Mouse (Mus musculus): ENCODE data around the gene Fam126b. TPM values are rescaled to one million over a fixed set of nuclear protein-coding genes. Genes with fewer than 3 reads are reported as not detected.
A peak's percentile ranks its signal among the peaks of the same experiment; 100 is the strongest.
"Not testable (repeated sequence)": the region's sequence is repeated elsewhere in the genome, so short reads cannot be mapped to it uniquely, and the experiment has no call there.

The Fam126b gene
- polyA plus RNA-seq, 1 experiment from 2014 or later, result 5.7 TPM

DNA sequence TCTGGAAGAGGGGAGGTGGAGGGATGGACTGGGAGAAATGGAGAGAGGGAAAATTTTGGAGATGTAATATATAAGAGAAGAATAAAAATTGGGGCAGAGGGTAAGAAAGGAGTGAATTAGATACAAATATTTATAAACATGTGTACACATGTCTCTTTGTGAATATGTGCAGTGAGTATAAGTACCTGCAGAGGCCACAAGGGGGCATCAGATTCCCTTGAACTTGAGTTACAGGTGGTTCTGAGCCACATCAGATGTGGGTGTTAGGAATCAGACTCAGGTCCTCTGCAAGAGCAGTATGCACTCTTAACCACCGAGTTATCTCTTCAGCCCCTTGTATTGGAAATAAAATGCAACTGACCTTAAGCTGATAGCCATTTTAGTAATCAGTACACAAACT lies 23.7 kb downstream of the Fam126b start:
- peaks cover 33% of the 10 kb centered on the region for H3K36me3 ChIP-seq (replicated peaks)
- H3K4me1 ChIP-seq, result no peaks in the 10 kb centered on the region
- no peaks in the 10 kb centered on the region for H3K9me3 ChIP-seq
- no peak overlapping the region for H3K27ac ChIP-seq (replicated peaks)
- no peaks in the 10 kb centered on the region for H3K27me3 ChIP-seq (replicated peaks; ENCODE audit: low read depth, poor library complexity, severe bottlenecking)
- 86% methylated on average over 1 of the region's 1 CpGs for WGBS
- no peak overlapping the region for H3K4me3 ChIP-seq
- peak; percentile 10 for DNase-seq (ENCODE audit: low spot score)

DNA sequence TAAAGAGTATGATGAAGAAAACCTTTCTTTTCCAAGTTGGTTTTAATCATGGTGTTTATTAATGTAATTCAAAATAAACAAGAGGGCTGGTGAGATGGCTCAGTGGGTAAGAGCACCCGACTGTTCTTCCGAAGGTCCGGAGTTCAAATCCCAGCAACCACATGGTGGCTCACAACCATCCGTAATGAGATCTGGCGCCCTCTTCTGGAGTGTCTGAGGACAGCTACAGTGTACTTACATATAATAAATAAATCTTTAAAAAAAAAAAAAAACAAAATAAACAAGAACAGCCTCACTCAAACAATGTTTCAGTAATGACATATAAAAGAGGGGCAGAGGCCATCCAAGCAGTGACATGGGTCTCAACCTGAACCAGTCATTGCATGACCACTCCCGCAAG lies 25.8 kb downstream of the Fam126b start:
- 90% methylated on average over 6 of the region's 6 CpGs for WGBS
- not testable (repeated sequence) for H3K9me3 ChIP-seq; DNase-seq (ENCODE audit: low spot score); H3K27ac ChIP-seq (replicated peaks); H3K27me3 ChIP-seq (replicated peaks; ENCODE audit: low read depth, poor library complexity, severe bottlenecking); H3K4me3 ChIP-seq; H3K4me1 ChIP-seq
- peaks cover 37% of the 10 kb centered on the region for H3K36me3 ChIP-seq (replicated peaks)

DNA sequence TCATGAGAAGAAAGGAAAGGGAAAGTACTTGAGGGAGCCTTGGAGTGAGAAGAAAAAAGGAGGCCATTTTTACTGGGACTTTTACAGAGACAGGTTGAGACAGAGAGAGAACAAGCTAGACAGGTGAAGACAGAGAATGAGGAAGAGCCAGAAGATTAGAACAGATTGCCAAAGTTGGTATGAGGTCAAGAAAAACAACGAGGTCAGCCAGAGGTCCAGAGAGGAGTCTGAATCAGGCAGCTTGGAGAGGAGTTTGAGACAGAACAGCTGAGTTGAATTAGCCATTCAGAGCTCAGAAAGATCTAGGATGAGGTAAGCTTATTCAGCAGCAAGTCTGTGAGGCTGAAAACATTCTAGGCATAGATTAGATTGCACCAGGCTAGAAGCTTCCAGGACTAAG lies 44.7 kb downstream of the Fam126b start:
- 82% methylated on average over 1 of the region's 1 CpGs for WGBS
- no peak for DNase-seq (ENCODE audit: low spot score)
- no peak overlapping the region for H3K27ac ChIP-seq (replicated peaks)
- H3K4me3 ChIP-seq, result no peak overlapping the region
- H3K36me3 ChIP-seq (replicated peaks), result peaks cover 71% of the 10 kb centered on the region
- no peaks in the 10 kb centered on the region for H3K27me3 ChIP-seq (replicated peaks; ENCODE audit: low read depth, poor library complexity, severe bottlenecking)
- no peaks in the 10 kb centered on the region for H3K4me1 ChIP-seq
- H3K9me3 ChIP-seq, result no peaks in the 10 kb centered on the region

DNA sequence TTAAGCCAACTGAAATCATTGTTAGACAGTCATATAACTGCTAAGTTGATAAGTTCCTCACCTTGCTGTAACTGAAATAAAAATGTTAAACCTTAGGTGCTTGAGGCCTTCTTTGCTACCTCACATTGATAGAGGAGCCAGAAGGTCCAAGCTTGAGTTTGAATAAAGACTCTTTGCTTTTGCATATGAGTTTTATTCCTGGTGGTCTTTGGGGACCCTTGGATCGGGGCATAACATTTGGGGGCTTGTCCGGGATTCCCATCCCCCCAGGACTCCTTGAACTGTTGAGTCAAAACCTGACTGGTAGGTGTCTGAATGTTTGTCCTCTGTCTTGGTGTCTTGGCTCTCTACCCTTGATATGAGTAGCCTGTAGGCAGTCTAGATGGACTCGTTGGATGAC lies 78.9 kb downstream of the Fam126b start:
- DNase-seq (ENCODE audit: low spot score), result no peak
- no peak overlapping the region for H3K27ac ChIP-seq (replicated peaks)
- H3K9me3 ChIP-seq, result peaks cover 43% of the 10 kb centered on the region
- no peak overlapping the region for H3K4me3 ChIP-seq
- H3K36me3 ChIP-seq (replicated peaks), result peaks cover 25% of the 10 kb centered on the region
- H3K4me1 ChIP-seq, result peaks cover 17% of the 10 kb centered on the region
- H3K27me3 ChIP-seq (replicated peaks; ENCODE audit: low read depth, poor library complexity, severe bottlenecking), result no peaks in the 10 kb centered on the region
- 91% methylated on average over 3 of the region's 3 CpGs for WGBS

DNA sequence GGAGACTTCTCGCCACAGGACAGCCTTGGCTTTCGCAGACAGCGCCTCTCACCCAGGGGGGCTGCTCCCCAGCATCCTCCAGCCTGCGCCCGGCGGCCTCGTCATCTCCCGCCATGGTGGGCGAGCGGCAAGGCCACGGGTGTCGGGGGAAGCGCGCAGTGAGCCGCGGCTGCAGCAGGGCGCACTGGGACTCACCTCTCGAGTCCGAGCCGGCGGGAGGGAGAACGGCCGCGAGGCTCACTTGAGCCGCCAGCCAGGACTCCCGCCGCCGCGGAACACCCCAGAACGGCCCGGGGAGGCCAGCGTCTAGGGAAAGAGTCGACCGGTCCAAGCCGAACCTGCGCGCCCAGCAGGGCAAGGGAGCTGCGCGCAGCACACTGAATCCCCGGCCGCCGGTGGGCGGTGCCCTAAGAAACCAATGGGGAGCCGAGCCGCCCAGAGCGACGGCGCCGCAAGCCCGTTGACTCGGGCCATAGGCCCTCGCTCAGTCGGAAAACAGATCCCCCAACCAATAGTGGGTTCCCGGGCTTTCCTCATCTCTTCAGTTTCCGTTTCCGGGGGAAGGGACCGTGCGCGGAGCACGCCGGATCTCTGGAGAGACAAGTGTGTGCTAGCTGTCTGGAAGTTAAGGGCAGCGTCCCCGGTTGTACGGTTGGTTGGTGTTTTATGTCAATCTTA lies 81.4 kb downstream of the Fam126b start, which contains the start of gene Orc2:
TSS of gene Orc2 (minus strand) at position 533 of the 678 bp plus-strand sequence.
- under 1% methylated on average over 64 of the region's 64 CpGs for WGBS
- H3K9me3 ChIP-seq, result peaks cover 36% of the 10 kb centered on the region
- H3K4me1 ChIP-seq, result peaks cover 17% of the 10 kb centered on the region
- no peaks in the 10 kb centered on the region for H3K27me3 ChIP-seq (replicated peaks; ENCODE audit: low read depth, poor library complexity, severe bottlenecking)
- peaks cover 44% of the 10 kb centered on the region for H3K36me3 ChIP-seq (replicated peaks)
- peak; percentile 95 for DNase-seq (ENCODE audit: low spot score)
- peak within 1 kb of the TSS; percentile 93 for H3K27ac ChIP-seq (replicated peaks)
- H3K4me3 ChIP-seq, result peak within 1 kb of the TSS; percentile 99

DNA sequence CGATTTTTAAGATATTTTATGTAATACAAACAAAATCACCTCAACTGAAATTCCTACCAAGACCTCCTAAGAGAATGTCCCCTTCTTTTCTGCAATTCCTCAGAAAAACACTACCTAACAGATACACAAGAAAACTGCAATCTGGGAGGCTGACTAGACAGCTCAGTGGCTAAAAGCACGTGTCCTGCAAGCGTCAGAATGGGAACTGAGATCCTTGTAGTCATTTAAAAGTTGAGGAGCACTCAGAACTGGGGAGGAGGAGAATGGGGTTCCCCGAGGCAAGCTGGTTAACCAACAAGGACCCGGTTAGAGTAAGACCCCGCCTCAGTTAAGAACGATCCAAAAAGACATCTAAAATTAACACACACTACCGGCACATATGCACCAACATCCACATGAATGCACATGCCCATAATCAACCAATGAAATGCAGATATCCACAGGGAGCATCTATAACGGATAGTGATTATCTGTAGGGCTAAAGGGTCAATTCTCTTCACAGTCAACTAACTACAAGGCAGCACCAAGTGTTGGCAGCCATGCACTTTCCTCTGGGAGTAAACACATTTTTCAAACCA lies 82.2 kb downstream of the Fam126b start:
- peaks cover 17% of the 10 kb centered on the region for H3K4me1 ChIP-seq
- peaks cover 33% of the 10 kb centered on the region for H3K9me3 ChIP-seq
- no peaks in the 10 kb centered on the region for H3K27me3 ChIP-seq (replicated peaks; ENCODE audit: low read depth, poor library complexity, severe bottlenecking)
- peak; percentile 8 for DNase-seq (ENCODE audit: low spot score)
- 37% methylated on average over 9 of the region's 9 CpGs for WGBS
- peak overlapping the region; percentile 99 for H3K4me3 ChIP-seq
- peak overlapping the region; percentile 93 for H3K27ac ChIP-seq (replicated peaks)
- H3K36me3 ChIP-seq (replicated peaks), result peaks cover 53% of the 10 kb centered on the region

DNA sequence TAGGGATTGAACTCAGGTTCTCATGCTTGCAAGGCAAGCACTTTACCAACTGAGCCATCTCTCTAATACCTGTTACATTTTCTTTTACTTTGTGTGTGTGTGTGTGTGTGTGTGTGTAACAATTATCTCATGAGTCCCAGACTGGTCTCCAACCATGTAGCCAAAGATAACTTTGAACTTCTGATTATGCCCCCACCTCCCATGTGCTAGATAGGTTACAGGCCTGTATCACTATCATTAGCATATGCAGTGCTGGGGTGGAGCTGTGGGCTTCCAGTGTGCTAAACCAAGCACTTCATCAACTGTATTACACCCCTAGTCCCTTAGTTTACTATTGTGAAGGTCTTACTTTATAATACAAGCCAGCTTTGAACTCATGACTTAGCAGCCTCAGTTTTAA lies 83.0 kb downstream of the Fam126b start:
- Histone ChIP-seq H3K27ac (replicated peaks) (no peak overlapping the region), H3K9me3 (peaks cover 26% of the 10 kb centered on the region), H3K4me1 (peaks cover 17% of the 10 kb centered on the region), H3K27me3 (replicated peaks; ENCODE audit: low read depth, poor library complexity, severe bottlenecking) (no peaks in the 10 kb centered on the region), H3K36me3 (replicated peaks) (peaks cover 55% of the 10 kb centered on the region), H3K4me3 (peak overlapping the region; percentile 99)
- DNase-seq (ENCODE audit: low spot score), result no peak

DNA sequence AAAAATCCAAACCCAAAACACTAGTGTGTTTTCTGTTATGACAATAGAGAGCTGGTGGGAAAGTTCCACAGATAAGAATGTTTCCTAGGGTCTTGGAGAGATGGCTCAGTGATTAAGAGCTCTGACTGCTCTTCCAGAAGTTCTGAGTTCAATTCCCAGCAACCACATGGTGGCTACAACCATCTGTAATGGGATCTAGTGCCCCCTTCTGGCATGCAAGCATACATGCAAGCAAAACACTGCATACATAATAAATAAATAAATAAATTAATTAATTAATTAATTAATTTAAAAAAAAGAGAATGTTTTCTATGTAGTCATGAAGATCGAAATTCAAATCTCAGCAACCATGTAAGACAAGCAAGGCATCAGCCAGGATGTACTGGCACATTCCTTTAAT lies 87.4 kb downstream of the Fam126b start:
- H3K4me3 ChIP-seq, result no peak overlapping the region
- H3K36me3 ChIP-seq (replicated peaks), result peaks cover 77% of the 10 kb centered on the region
- H3K27ac ChIP-seq (replicated peaks), result no peak overlapping the region
- no peak for DNase-seq (ENCODE audit: low spot score)
- 93% methylated on average over 1 of the region's 1 CpGs for WGBS
- no peaks in the 10 kb centered on the region for H3K9me3 ChIP-seq
- H3K4me1 ChIP-seq, result peaks cover 10% of the 10 kb centered on the region
- no peaks in the 10 kb centered on the region for H3K27me3 ChIP-seq (replicated peaks; ENCODE audit: low read depth, poor library complexity, severe bottlenecking)

DNA sequence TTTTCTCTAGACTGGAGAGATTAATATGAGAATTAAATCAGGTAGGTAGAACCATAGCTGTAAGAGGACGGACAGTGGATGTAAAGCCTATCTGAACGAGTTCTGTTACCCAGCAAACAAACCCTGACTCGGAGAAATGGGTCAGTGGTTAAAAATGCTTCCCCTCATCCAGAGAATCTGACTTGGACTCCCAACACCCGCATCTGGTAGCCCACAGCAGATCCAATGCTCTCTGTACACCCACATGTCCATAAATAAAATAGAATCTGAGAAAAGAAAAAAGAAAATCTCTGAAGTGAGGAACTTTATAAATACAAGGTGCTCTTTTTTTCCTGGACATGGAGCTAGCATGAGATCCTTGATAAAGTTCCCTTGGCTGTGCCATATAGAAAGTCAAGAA lies 88.4 kb downstream of the Fam126b start:
- H3K9me3 ChIP-seq, result no peaks in the 10 kb centered on the region
- H3K4me1 ChIP-seq, result no peaks in the 10 kb centered on the region
- H3K4me3 ChIP-seq, result no peak overlapping the region
- H3K27me3 ChIP-seq (replicated peaks; ENCODE audit: low read depth, poor library complexity, severe bottlenecking), result no peaks in the 10 kb centered on the region
- peaks cover 88% of the 10 kb centered on the region for H3K36me3 ChIP-seq (replicated peaks)
- no peak overlapping the region for H3K27ac ChIP-seq (replicated peaks)
- whole genome bisulfite sequencing, result 95% methylated on average over 4 of the region's 4 CpGs
- DNase-seq (ENCODE audit: low spot score), result no peak

DNA sequence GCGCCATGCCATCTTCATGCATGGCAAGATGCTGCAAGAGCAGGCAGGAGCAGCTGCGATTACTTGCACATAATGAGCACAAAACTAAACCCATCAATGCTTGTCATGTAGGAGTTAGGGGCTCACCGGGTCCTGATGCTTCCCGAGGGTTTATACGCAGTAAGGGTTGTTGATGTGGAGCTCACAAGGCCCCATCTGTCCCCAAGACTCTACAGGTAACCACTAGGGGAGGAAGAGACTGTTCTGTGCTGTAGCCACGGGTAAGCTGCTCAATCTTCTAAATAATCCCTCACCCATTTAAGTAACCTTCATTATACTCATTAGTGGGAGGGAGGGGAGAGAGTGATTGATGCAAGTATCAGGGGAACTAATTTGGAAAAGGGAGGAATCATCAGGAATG lies 90.5 kb downstream of the Fam126b start:
- H3K4me3 ChIP-seq, result no peak overlapping the region
- no peak for DNase-seq (ENCODE audit: low spot score)
- H3K4me1 ChIP-seq, result no peaks in the 10 kb centered on the region
- WGBS, result 92% methylated on average over 6 of the region's 6 CpGs
- H3K9me3 ChIP-seq, result no peaks in the 10 kb centered on the region
- no peaks in the 10 kb centered on the region for H3K27me3 ChIP-seq (replicated peaks; ENCODE audit: low read depth, poor library complexity, severe bottlenecking)
- peaks cover 99% of the 10 kb centered on the region for H3K36me3 ChIP-seq (replicated peaks)
- no peak overlapping the region for H3K27ac ChIP-seq (replicated peaks)

DNA sequence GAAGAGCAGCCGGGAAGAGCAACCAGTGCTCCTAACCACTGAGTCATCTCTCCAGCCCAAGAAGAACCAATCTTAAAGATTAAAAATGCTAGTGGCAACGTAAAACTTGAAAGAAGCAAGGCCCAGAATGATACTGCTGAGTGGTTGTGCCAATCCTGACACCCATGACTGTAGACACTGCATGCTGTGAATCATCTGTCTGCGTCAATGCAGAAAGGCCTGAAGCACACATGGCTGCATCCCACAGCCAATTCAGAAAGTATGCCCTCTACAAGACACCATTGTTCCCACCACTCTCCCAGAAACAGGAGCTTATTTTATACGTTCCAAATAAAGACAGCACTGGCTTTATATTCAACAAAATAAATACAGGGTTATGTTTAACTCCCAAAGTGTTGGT lies 103.5 kb downstream of the Fam126b start:
- H3K27me3 ChIP-seq (replicated peaks; ENCODE audit: low read depth, poor library complexity, severe bottlenecking), result no peaks in the 10 kb centered on the region
- H3K4me3 ChIP-seq, result no peak overlapping the region
- 94% methylated on average over 4 of the region's 4 CpGs for WGBS
- no peak for DNase-seq (ENCODE audit: low spot score)
- no peak overlapping the region for H3K27ac ChIP-seq (replicated peaks)
- H3K36me3 ChIP-seq (replicated peaks), result peaks cover 99% of the 10 kb centered on the region
- no peaks in the 10 kb centered on the region for H3K4me1 ChIP-seq
- no peaks in the 10 kb centered on the region for H3K9me3 ChIP-seq

DNA sequence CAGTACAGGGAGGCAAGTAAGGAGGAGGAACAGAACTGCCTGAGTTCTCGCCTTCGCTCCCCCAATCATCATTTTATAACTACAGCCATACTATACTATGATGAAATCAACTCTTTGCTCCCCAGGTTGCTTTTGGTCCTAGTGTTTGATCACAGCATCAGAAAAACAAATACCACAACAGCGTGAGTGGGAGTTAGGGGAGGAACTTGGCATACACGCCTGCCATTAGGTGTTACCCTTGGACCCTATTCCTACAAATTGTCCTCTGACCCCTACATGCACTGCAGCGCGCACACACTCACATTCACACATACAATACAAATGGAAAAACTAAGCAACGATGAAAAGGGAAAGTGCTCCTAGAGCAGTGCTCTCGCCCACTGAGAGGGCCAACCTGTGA lies 110.5 kb downstream of the Fam126b start:
- peaks cover 96% of the 10 kb centered on the region for H3K36me3 ChIP-seq (replicated peaks)

More for the DNA sequence above, 110.5 kb downstream of the Fam126b start:
- 92% methylated on average over 8 of the region's 8 CpGs for WGBS
- H3K4me1 ChIP-seq, result no peaks in the 10 kb centered on the region
- no peaks in the 10 kb centered on the region for H3K27me3 ChIP-seq (replicated peaks; ENCODE audit: low read depth, poor library complexity, severe bottlenecking)
- no peaks in the 10 kb centered on the region for H3K9me3 ChIP-seq
- no peak overlapping the region for H3K27ac ChIP-seq (replicated peaks)
- H3K4me3 ChIP-seq, result no peak overlapping the region
- no peak for DNase-seq (ENCODE audit: low spot score)

Data from embryonic facial prominence, embryonic 10.5 days (tissue).